Mouse (Mus musculus) right cerebral cortex, postnatal 14 days (tissue): ENCODE measurements at regions not wholly inside any gene's neighbourhood (a gene's known extent, or its start where the extent isn't known, plus 50 kb on each side); places are given as distances from the start of the nearest gene placed in this dataset.

Source experiments
- DNase-seq: peaks from one replicate; pipeline ENCODE4 v3.0.0; 2022

DNA sequence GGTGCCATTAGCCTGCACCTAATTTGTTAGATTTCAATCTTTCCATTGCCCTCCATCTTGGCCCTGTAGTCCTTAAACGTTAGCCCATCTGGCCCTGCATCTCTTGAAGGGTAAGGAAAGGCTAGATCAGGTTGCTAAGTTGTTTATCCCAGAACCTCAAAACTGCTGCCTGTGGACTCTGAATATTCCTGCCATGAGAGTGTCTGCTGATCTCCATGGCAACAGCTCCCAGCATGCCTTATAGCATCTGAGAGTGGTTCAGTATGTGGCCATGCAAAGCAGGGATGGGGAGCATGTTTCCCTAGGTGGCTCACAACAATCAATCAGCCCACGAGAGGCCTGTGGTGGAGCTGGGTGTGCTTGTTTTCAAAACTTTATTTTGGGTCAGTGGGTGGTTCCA, 346.3 kb downstream of the Rps24 start:
- no peak for DNase-seq

GRCm38 (mm10) chr14:24838219-24838618, 351.3 kb downstream of the Rps24 start:
- no peak for DNase-seq

DNA sequence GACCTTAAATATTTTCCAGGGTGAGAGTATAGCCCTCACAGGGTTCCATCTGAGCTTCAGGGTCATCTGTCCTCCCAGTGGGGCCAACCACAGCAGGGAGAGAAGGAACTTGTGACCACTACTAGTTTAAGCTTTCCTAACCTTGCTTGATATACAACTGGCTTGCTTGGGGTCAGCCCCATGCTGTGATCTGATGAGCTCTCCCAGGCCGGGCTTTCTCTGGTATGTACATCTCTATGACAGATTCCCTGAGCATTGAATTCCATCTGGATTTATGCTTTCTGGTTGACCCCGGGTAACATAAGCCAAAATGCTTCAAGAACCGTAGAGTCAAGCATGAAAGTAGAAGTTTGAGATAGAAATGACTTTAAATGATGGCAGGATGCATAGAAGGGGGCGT, 352.1 kb downstream of the Rps24 start:
- DNase-seq: no peak

- peak; percentile 81 for DNase-seq
Measured at GRCm38 (mm10) chr14:24841715-24842496, 355.0 kb downstream of the Rps24 start.

DNA sequence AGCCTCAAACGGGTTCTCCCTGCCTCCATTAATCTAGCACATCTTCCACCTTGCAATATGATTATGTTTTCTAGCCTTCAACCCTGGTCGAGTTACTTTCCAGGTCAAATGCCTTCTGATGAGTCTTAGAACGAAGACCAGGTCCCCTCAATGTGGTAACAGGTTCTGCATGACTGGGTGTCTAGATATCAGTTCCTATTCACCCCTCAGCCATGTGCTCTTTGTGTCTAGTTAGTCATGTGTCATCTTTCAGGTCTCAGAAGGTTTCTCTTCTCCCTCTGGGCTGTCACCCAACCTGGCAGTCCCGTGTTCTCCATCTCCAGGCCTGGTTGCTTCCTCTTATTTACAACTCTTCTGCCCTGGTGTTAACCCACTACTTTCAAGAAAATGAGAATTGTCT, 356.7 kb downstream of the Rps24 start:
- DNase-seq: no peak

- DNase-seq: no peak
Measured at GRCm38 (mm10) chr14:24850491-24850890, 363.6 kb downstream of the Rps24 start.

GRCm38 (mm10) chr14:24854459-24854858, 367.5 kb downstream of the Rps24 start:
- DNase-seq: no peak

- no peak for DNase-seq
Measured at GRCm38 (mm10) chr14:24862171-24862570, 375.2 kb downstream of the Rps24 start.

- no peak for DNase-seq
Measured at GRCm38 (mm10) chr14:24862661-24863060, 375.7 kb downstream of the Rps24 start.

GRCm38 (mm10) chr14:24863116-24863515, 376.2 kb downstream of the Rps24 start:
- DNase-seq: no peak

DNA sequence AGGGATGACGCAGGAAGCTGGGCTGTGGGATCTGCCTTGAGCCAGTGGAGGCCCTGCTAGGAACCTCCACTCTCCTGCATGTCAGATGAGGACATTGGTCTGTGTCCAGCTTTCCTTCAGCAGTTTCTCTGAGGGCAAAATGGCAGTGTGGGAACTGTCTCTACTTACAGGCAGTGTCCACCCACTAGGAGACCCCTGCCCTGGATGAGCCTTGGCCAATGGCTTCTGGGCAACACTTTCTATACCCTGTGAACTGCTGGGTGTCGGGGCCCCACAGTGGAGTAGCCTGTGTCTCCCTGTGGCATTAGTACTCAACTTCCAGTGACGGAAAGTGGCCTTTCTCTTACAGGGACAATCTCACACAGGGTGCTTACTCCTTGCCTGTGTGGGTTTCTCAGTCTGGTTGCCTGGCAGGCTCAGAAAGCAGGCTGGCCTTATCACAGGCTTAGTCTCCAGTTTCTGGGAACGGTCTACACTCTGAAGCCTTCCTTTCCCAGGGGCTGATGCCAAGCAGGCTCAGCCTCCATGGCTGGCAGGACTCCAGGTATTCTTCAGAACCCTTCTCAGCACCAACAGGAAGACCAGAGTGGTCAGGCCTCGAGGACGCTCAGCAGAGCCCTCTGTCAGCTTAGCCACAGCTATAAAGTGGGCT, 378.8 kb downstream of the Rps24 start:
- peak; percentile 27 for DNase-seq

DNA sequence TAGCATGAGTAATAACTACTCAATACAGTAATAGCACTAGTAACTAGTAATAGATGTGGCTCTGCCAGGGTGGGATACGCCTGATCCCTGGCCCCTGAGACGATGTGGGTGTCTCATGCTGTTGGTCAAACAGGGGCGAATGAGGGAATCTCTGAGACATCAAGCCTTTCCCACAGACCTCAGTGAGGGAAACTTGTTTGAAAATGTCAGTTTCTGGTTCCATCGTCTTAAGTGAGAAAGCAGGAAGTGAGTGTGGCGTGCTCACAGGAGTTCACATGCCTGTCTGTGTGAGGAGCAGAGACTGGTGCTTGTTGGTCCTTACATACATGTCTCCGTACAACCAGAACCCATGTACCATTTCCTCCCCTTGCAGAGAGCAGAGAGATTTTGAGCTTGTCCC, 380.9 kb downstream of the Rps24 start:
- no peak for DNase-seq

DNA sequence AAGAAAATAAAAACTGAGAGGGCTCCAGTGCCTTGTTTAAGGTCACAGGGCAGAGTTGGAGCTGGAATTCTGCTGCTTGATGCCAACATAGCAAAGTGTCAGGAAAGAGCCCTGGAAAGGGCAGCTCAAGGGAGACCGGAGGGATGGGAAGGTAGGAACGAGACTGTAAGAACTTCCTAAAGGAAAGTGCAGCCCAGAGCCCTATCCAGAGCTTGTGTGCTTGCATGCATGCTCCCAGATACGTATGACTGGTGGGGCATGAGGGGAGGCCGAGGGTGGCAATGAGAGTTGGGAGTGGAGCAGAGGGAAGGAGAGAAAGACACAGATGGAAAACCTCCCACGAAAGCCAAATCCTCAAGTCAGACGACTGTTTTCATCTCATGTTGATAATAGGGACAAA, 381.8 kb downstream of the Rps24 start:
- DNase-seq: no peak

DNA sequence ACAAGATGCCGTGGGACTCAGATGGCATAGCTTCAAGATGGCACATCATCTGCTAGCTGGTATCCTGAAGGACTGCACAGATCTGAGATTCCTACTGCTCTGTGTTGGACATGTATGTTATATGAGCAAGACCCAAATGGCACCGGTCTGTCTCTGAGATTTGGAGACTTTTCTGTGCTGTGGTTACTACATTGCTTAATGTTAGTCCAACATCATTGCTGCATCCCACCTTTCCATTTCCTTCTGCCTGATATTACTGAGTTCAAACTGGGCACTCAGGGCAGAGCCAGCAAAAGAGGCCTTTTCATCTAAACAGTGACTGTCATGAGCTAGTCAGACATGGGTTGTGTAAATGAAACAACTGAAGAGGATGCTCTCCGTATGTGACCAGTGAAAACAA, 383.3 kb downstream of the Rps24 start:
- DNase-seq: no peak

DNA sequence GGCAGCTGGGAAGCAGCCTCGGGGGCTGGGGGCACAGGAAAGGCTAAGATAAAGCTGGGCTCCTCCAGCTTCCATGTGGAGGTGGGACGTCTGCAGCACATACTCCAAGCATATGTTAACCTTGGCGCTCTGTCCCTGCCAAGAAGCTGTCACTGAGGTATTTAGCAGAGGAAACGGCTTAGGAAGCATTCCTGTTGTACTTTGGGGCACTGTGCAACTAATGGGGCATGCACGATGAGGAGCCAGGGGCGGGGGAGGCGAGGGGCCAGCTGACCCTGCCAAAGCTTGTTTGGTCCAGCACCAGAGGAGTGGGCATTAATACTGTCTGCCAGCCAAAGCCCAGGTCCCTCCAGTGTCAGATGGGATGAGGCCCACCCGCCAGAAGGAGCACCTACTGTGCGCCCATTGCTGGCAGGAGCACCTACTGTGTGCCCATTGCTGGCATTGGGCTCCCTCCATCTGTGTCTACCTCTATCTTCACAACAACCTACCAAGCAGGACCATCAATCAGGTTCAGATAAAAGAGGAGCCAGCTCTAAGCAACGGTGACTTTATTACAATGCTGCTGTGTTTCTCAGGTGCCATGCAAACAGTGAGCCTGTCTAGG, 384.6 kb downstream of the Rps24 start:
- DNase-seq: no peak

DNA sequence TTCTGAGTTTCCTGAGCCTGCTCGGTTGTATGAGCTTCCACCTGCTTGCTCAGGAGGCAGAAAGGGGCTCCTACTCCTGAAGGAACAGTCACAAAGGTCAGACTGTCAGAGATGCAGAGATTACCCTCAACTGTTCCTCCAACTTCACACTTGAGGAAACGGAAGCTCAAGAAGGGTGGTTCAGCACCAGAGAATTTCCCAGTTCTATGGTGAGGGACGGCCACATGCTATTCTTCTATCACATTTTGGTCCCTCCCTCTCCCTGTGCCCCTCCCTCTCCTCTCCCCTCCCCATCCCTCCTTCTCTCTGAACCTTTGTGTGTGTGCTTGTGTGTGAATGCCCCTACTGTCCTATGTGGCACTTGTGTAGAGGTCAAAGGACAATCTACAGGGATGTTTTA, 386.0 kb downstream of the Rps24 start:
- no peak for DNase-seq

GRCm38 (mm10) chr14:24873406-24873805, 386.5 kb downstream of the Rps24 start:
- DNase-seq: no peak

- no peak for DNase-seq
Measured at GRCm38 (mm10) chr14:24874426-24875155, 387.7 kb downstream of the Rps24 start.

DNA sequence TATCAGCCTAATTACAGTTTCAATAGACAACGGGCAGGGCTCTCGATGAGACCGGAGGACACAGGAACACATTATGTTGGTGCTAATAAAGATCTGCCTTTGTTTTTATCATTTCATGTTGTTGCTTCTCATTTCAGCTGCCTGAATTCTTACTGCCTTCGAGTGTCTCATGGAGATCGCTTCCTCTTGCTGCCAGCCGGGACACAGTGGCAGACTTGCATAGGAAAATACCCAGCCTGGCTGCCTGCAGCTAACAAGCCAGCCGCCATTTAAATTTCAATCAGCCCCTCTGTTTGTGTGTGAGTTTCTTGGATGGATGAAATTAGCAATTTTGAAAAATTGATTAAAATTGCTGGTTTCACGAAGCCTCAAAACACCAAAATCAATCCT, 388.2 kb downstream of the Rps24 start:
- no peak for DNase-seq

- DNase-seq: no peak
Measured at GRCm38 (mm10) chr14:24875934-24876333, 389.0 kb downstream of the Rps24 start.

DNA sequence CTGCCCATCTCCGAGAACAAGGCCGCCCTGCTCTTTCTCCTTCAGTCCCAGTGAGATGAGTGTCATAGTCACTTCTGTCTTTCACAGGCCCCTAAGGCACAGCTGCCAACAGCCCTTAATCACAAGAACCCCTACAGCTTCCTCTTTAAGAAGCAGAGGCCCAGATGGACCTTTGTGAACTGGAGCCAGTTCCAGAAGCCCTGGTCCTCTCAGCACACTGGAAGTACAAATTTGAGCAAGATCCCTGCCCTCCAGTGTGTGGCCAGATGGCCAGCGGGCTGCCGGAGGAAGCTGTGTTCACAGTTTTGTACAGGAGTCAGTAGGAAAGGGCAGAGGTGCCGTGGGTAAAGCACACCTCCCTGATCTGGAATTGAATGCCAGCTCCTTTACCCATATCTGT, 389.6 kb downstream of the Rps24 start:
- no peak for DNase-seq

DNA sequence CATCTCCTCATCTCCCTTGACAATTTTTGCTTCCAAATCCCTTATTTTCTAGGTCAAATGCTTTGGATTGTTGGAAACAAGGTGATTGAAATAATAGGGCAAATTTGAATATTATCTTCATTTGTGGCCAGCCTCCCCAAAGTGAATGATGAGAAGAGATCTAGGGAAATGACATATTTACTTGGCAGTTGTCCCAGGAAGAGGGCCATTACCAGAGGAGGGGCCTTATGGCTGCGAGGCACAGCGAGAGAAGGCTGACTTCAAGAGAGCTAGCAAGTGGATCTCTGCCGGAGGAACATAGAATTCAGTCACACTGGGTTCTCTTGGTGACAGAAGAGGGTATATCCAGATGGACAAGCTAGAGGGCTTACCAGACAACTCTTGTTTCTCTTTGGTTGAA, 390.9 kb downstream of the Rps24 start:
- DNase-seq: no peak

DNA sequence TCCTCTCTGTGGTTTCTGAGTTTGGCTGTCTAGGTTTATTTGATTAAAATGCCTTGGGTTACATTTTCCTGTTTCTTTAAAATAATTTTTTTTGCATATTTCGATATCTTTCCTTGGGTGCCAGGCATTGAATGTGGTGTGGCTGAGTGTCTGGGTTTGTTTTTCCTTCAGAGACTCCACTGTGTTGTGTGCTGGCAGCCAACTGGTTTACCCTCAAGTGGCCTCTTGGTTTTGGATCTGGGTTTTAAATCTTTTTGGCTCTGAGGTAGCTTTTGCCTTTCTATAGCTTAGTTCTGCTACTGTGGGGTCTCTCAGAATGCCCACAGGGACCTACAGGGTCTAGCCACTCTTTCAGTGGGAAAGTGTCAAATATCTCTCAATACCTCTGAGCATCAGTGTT, 399.2 kb downstream of the Rps24 start:
- no peak for DNase-seq
